Mouse (Mus musculus) intestine, embryonic 15.5 days (tissue): ENCODE measurements around the gene Sugct. TPM values are rescaled to one million over a fixed set of nuclear protein-coding genes. Genes with fewer than 3 reads are reported as not detected.
"Not testable (repeated sequence)": the region's sequence is repeated elsewhere in the genome, so short reads cannot be mapped to it uniquely, and the experiment has no call there.

ENCODE experiments used
- ATAC-seq: fragments of 200-750 bp; cut with Nextera tagmentation; 2 replicates; pipeline ENCODE4 v1.8.0; 2017; ENCODE audit warnings: moderate TSS enrichment, moderate library complexity
- H3K27ac ChIP-seq: fragments of 300-500 bp; sonication (generic); 2 replicates; pipeline ENCODE4 v1.5.1; 2015; ENCODE audit warnings: mild to moderate bottlenecking, inconsistent platforms
- H3K27me3 ChIP-seq: fragments of 300-500 bp; sonication (generic); replicated peaks from 2 replicates; pipeline ENCODE4 v1.6.1; 2015; ENCODE audit warnings: inconsistent platforms
- H3K36me3 ChIP-seq: fragments of 300-500 bp; sonication (generic); 2 replicates; pipeline ENCODE4 v1.6.1; 2015; ENCODE audit warnings: inconsistent platforms
- H3K4me1 ChIP-seq: fragments of 300-500 bp; sonication (generic); replicated peaks from 2 replicates; pipeline ENCODE4 v1.6.1; 2015; ENCODE audit warnings: inconsistent platforms
- H3K4me2 ChIP-seq: fragments of 300-500 bp; sonication (generic); replicated peaks from 2 replicates; pipeline ENCODE4 v1.6.1; 2015; ENCODE audit warnings: mild to moderate bottlenecking, inconsistent platforms
- H3K4me3 ChIP-seq: fragments of 300-500 bp; sonication (generic); replicated peaks from 2 replicates; pipeline ENCODE4 v1.5.1; 2015; ENCODE audit warnings: inconsistent platforms
- H3K9ac ChIP-seq: fragments of 300-500 bp; sonication (generic); 2 replicates; pipeline ENCODE4 v1.6.1; 2015; ENCODE audit warnings: inconsistent platforms
- H3K9me3 ChIP-seq: fragments of 300-500 bp; sonication (generic); 2 replicates; pipeline ENCODE4 v1.6.1; 2016; ENCODE audit warnings: inconsistent platforms
- WGBS: fragments of 180-500 bp; shearing (Covaris S2); methylation state at CpG from one replicate; pipeline ENCODE4 v1.1.7; 2015; 5-methylcytosine and 5-hydroxymethylcytosine counted together
- polyA plus RNA-seq: library from polyadenylated mRNA; unstranded; fragments of >200 nt; fragmentation: Nextera tagmentation; extraction: Ambion mirVana; gene quantifications from 2 replicates; pipeline ENCODE4 v1.2.1, GENCODE M21; 2015

The Sugct gene
- polyA plus RNA-seq, 1 experiment from 2014 or later, result 5.3 TPM

GRCm38 (mm10) chr13:17584804-17585203 is 110.5 kb downstream of the Sugct start:
- Histone ChIP-seq H3K4me1 (no peaks in the 10 kb centered on the region), H3K36me3 (no peaks in the 10 kb centered on the region), H3K9me3 (no peaks in the 10 kb centered on the region), H3K9ac (no peak overlapping the region), H3K4me2 (no peak overlapping the region), H3K4me3 (no peak overlapping the region), H3K27me3 (no peaks in the 10 kb centered on the region), H3K27ac (no peak overlapping the region)
- peak; percentile 68; the same call in 1 of the 2 replicates for ATAC-seq

GRCm38 (mm10) chr13:17581684-17582083 is 113.7 kb downstream of the Sugct start:
- 20% methylated on average over 2 of the region's 2 CpGs for WGBS
- H3K36me3 ChIP-seq, result no peaks in the 10 kb centered on the region

GRCm38 (mm10) chr13:17559357-17559756 is 136.0 kb downstream of the Sugct start:
- no peaks in the 10 kb centered on the region for H3K36me3 ChIP-seq
- H3K9ac ChIP-seq, result no peak overlapping the region
- no peak overlapping the region for H3K4me2 ChIP-seq
- no peak for ATAC-seq
- no peak overlapping the region for H3K4me3 ChIP-seq
- H3K9me3 ChIP-seq, result no peaks in the 10 kb centered on the region
- no peak overlapping the region for H3K27ac ChIP-seq
- H3K4me1 ChIP-seq, result no peaks in the 10 kb centered on the region
- no peaks in the 10 kb centered on the region for H3K27me3 ChIP-seq
- WGBS, result 85% methylated on average over 3 of the region's 3 CpGs

More at GRCm38 (mm10) chr13:17581684-17582083, 113.7 kb downstream of the Sugct start:
- Histone ChIP-seq H3K27ac (no peak overlapping the region), H3K4me1 (no peaks in the 10 kb centered on the region), H3K9me3 (no peaks in the 10 kb centered on the region), H3K27me3 (no peaks in the 10 kb centered on the region), H3K4me3 (no peak overlapping the region), H3K9ac (no peak overlapping the region), H3K4me2 (no peak overlapping the region)
- no peak; the same call in 1 of the 2 replicates for ATAC-seq

GRCm38 (mm10) chr13:17536341-17536740 is 159.0 kb downstream of the Sugct start:
- Histone ChIP-seq H3K4me3 (no peak overlapping the region), H3K4me2 (no peak overlapping the region), H3K4me1 (no peaks in the 10 kb centered on the region), H3K27ac (no peak overlapping the region), H3K27me3 (no peaks in the 10 kb centered on the region), H3K9me3 (no peaks in the 10 kb centered on the region), H3K9ac (no peak overlapping the region), H3K36me3 (no peaks in the 10 kb centered on the region)
- ATAC-seq, result no peak
- WGBS, result 61% methylated on average over 1 of the region's 1 CpGs

GRCm38 (mm10) chr13:17534871-17535270 is 160.5 kb downstream of the Sugct start:
- no peak overlapping the region for H3K4me2 ChIP-seq
- WGBS, result 64% methylated on average over 4 of the region's 4 CpGs
- H3K9ac ChIP-seq, result no peak overlapping the region
- no peaks in the 10 kb centered on the region for H3K36me3 ChIP-seq
- H3K27me3 ChIP-seq, result no peaks in the 10 kb centered on the region
- H3K4me3 ChIP-seq, result no peak overlapping the region
- H3K27ac ChIP-seq, result no peak overlapping the region
- no peaks in the 10 kb centered on the region for H3K9me3 ChIP-seq
- ATAC-seq, result no peak
- no peaks in the 10 kb centered on the region for H3K4me1 ChIP-seq

GRCm38 (mm10) chr13:17534469-17534868 is 160.9 kb downstream of the Sugct start:
- H3K27ac ChIP-seq, result no peak overlapping the region
- 59% methylated on average over 4 of the region's 4 CpGs for WGBS
- no peaks in the 10 kb centered on the region for H3K9me3 ChIP-seq
- ATAC-seq, result no peak
- no peaks in the 10 kb centered on the region for H3K36me3 ChIP-seq
- H3K27me3 ChIP-seq, result no peaks in the 10 kb centered on the region
- H3K9ac ChIP-seq, result no peak overlapping the region
- no peak overlapping the region for H3K4me2 ChIP-seq
- H3K4me1 ChIP-seq, result no peaks in the 10 kb centered on the region
- no peak overlapping the region for H3K4me3 ChIP-seq

DNA sequence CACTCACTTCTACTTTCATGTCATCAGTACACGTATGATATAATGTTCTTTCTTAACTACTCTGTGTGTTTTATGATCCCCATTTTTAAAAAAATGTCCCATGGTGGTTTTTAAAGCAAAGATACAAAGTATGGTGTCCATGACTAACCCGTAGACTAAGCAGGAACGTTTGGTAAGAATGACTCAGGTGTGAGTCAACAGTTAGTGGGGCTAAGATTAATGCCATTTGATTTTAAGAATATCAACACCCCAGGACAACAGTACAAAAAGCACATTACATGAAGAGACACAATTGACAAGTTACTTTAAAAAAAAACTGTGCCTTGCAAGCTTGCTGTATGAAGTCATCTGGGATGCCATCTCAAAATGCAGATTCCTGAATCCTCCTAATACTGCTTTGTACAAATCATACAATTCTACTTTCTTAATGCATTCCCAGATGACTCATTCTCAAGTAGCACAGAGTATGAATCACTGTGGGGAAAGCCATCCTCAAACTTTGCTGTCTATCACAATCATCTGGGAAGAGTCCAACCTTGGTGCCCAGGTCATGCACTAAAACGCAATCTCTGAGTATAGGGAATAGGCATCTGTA is 184.1 kb downstream of the Sugct start:
- H3K4me1 ChIP-seq, result no peaks in the 10 kb centered on the region
- no peak overlapping the region for H3K4me2 ChIP-seq
- no peaks in the 10 kb centered on the region for H3K9me3 ChIP-seq
- 78% methylated on average over 4 of the region's 4 CpGs for WGBS
- no peaks in the 10 kb centered on the region for H3K27me3 ChIP-seq
- H3K27ac ChIP-seq, result no peak overlapping the region
- no peak for ATAC-seq
- no peak overlapping the region for H3K9ac ChIP-seq
- no peaks in the 10 kb centered on the region for H3K36me3 ChIP-seq
- no peak overlapping the region for H3K4me3 ChIP-seq

- Histone ChIP-seq H3K27ac (no peak overlapping the region), H3K4me1 (no peaks in the 10 kb centered on the region), H3K36me3 (no peaks in the 10 kb centered on the region), H3K9me3 (no peaks in the 10 kb centered on the region), H3K4me3 (no peak overlapping the region), H3K9ac (no peak overlapping the region), H3K27me3 (no peaks in the 10 kb centered on the region), H3K4me2 (no peak overlapping the region)
- no peak for ATAC-seq
- WGBS, result 52% methylated on average over 1 of the region's 1 CpGs
Observed at GRCm38 (mm10) chr13:17494936-17495335, 200.4 kb downstream of the Sugct start.

DNA sequence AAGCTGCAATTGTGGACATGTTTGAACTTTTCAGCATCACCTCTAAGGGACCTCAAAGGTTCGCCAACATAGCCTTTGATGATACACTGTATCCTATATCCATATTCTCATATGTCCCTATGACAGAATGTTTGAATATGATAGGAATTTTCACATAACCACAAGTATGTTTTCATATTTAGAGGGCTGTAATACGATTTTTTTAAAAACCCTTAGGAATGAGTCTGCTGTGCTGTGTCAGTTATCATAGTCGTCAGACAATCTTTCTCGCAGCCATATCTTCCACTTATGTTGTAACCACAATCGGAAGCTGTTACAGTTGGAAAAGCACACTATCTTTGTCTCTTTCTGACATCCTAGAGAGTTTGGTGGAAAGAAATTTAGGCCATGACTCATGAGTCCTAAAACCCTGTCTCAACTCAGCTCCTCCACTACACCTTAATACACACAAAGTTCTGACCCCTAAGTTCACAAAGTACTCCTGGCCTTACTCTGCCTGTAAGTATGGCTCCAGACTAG is 201.2 kb downstream of the Sugct start:
- H3K36me3 ChIP-seq, result no peaks in the 10 kb centered on the region
- H3K9me3 ChIP-seq, result no peaks in the 10 kb centered on the region
- H3K27ac ChIP-seq, result no peak overlapping the region
- no peaks in the 10 kb centered on the region for H3K27me3 ChIP-seq
- WGBS, result 86% methylated on average over 5 of the region's 5 CpGs
- H3K4me2 ChIP-seq, result no peak overlapping the region
- H3K9ac ChIP-seq, result no peak overlapping the region
- H3K4me1 ChIP-seq, result no peaks in the 10 kb centered on the region
- ATAC-seq, result no peak
- H3K4me3 ChIP-seq, result no peak overlapping the region

DNA sequence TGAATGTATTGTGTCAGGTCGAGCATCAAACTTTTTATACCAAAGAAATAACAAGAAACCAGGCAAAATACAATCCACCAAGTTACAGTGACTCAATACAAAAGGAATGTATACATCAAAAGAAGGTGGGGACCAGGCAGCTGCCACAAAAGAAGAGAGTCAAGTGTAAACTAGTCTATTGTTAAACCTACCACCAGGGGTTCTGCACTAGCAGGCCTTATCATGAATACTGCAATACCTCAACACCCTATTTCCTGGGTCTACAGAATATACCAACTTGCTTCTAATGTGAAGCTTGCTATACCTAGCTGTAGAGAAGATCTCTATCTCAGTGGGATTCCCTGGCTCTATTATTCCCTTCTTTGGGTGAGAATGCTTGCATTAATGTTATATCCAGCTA is 237.4 kb downstream of the Sugct start:
- not testable (repeated sequence) for H3K4me3 ChIP-seq, H3K27me3 ChIP-seq, H3K36me3 ChIP-seq, H3K9ac ChIP-seq, H3K4me2 ChIP-seq, H3K9me3 ChIP-seq, ATAC-seq, H3K4me1 ChIP-seq, H3K27ac ChIP-seq
- WGBS, result 46% methylated on average over 1 of the region's 1 CpGs

DNA sequence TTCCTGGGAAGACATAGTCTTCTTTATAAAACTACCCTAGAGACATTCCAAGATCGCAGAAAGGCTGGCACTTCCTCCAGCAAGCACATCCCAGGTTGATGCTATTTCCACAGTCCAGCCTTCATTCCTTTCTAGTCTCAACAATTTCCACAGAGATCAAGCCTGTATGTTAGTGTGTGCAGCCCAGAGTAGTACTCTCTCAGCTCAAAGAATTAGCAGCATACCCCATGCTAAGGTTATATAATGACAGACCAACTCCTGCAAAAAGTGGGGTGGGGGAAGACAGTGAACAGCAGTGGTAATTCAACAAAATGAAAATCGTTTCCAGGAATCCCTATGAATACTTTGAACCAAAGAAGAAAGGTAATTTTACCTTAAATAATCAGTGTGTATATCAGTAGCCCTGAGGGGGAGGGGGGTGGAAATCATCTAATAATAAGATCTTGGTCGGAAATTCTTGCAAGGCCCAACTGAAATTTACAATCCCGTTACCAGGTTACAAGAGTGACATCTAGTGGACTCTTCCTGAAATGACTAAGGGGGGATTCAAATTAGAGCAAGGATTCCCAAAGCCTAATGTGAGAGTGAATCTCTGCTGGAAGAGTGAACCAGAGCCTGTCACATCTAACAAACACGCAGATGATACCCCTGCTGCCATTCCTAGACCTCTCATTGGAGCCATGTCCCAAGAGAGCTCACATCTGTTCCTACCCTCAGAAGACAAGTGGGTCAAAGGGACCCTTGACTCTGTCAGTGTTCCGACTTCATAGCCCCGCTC is 263.0 kb downstream of the Sugct start:
- Histone ChIP-seq H3K4me2 (no peak overlapping the region), H3K27me3 (no peaks in the 10 kb centered on the region), H3K4me1 (no peaks in the 10 kb centered on the region), H3K27ac (no peak overlapping the region), H3K9ac (no peak overlapping the region), H3K9me3 (no peaks in the 10 kb centered on the region), H3K4me3 (no peak overlapping the region), H3K36me3 (no peaks in the 10 kb centered on the region)
- ATAC-seq, result no peak
- WGBS, result 45% methylated on average over 7 of the region's 7 CpGs

DNA sequence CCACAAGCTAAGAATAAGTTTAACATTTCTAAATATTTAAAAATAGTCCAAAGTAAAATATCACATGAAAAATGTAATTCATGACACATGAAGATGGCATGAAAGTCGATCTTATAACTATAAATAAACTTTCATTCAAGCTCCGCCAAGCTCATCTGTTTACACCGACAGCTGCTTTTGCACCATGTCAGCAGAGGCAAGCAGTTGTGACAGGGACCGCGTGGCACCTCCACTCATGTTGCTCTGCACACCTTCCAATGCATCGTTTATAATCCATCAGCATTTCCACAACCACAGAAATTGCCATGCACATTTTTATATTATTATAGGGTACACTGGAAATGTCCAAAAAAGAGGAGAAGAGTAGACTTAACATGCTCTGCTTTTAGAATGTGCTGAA is 273.5 kb downstream of the Sugct start:
- ATAC-seq, result no peak
- Histone ChIP-seq H3K27me3 (no peaks in the 10 kb centered on the region), H3K9ac (no peak overlapping the region), H3K4me1 (no peaks in the 10 kb centered on the region), H3K4me3 (no peak overlapping the region), H3K36me3 (no peaks in the 10 kb centered on the region), H3K27ac (no peak overlapping the region), H3K9me3 (no peaks in the 10 kb centered on the region), H3K4me2 (no peak overlapping the region)
- 74% methylated on average over 6 of the region's 6 CpGs for WGBS

DNA sequence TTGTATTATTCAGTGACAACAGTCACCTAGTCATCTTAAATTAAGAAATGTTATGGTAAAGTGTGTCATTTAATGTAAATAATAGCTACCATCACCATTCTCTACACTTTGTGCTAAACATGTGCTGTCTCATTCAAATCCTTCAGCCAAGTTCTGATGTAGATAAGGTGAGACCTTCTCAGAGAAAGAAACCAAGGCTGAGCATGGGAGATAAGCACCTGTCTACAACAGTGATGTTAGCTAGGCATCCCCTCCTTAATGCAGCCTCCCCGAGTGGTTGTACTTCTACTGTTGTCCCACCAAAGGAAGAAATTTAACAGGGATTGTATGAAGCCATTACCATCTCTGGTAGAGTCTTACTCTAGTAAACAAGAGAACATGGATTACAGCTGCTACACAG is 274.8 kb downstream of the Sugct start:
- H3K27ac ChIP-seq, result no peak overlapping the region
- no peaks in the 10 kb centered on the region for H3K9me3 ChIP-seq
- no peaks in the 10 kb centered on the region for H3K27me3 ChIP-seq
- H3K4me1 ChIP-seq, result no peaks in the 10 kb centered on the region
- H3K36me3 ChIP-seq, result no peaks in the 10 kb centered on the region
- 83% methylated on average over 1 of the region's 1 CpGs for WGBS
- ATAC-seq, result no peak
- H3K4me2 ChIP-seq, result no peak overlapping the region
- no peak overlapping the region for H3K4me3 ChIP-seq
- H3K9ac ChIP-seq, result no peak overlapping the region
